Mouse (Mus musculus) midbrain, embryonic 11.5 days (tissue): Measurements from ENCODE around the gene Mak. TPM values are rescaled to one million over a fixed set of nuclear protein-coding genes. Genes with fewer than 3 reads are reported as not detected.
A peak's percentile ranks its signal among the peaks of the same experiment; 100 is the strongest.

Experiments used
- ATAC-seq: fragments of 200-750 bp; cut with Nextera tagmentation; 2 replicates; pipeline ENCODE4 v1.8.0; 2017; ENCODE audit warnings: moderate TSS enrichment, moderate library complexity; ENCODE audit not compliant: low FRiP score
- DNase-seq: peaks from one replicate; pipeline ENCODE4 v3.0.0; 2015; ENCODE audit warnings: low spot score; ENCODE audit errors: missing footprints
- H3K27ac ChIP-seq: fragments of 300-500 bp; sonication (generic); 2 replicates; pipeline ENCODE4 v1.5.1; 2014; ENCODE audit warnings: low read depth, low read length
- H3K27me3 ChIP-seq: fragments of 300-500 bp; sonication (generic); 2 replicates; pipeline ENCODE4 v1.6.1; 2014; ENCODE audit warnings: mild to moderate bottlenecking, low read length, moderate library complexity, mixed read lengths; ENCODE audit not compliant: control insufficient read depth, insufficient read depth
- H3K36me3 ChIP-seq: fragments of 300-500 bp; sonication (generic); 2 replicates; pipeline ENCODE4 v1.6.1; 2014; ENCODE audit warnings: mild to moderate bottlenecking, low read length, moderate library complexity, mixed read lengths; ENCODE audit not compliant: control insufficient read depth, insufficient read depth
- H3K4me1 ChIP-seq: fragments of 300-500 bp; sonication (generic); 2 replicates; pipeline ENCODE4 v1.6.1; 2014; ENCODE audit warnings: low read length; ENCODE audit not compliant: control insufficient read depth, insufficient read depth
- H3K4me2 ChIP-seq: fragments of 300-500 bp; sonication (generic); 2 replicates; pipeline ENCODE4 v1.6.1; 2014; ENCODE audit warnings: mild to moderate bottlenecking, moderate library complexity
- H3K4me3 ChIP-seq: fragments of 300-500 bp; sonication (generic); 2 replicates; pipeline ENCODE4 v1.5.1; 2014; ENCODE audit warnings: low read depth, low read length
- H3K9ac ChIP-seq: fragments of 300-500 bp; sonication (generic); 2 replicates; pipeline ENCODE4 v1.6.1; 2014; ENCODE audit warnings: low read length
- H3K9me3 ChIP-seq: fragments of 300-500 bp; sonication (generic); 2 replicates; pipeline ENCODE4 v1.6.1; 2016; ENCODE audit warnings: low read length; ENCODE audit not compliant: control insufficient read depth
- WGBS: fragments of 180-500 bp; shearing (Covaris S2); extraction: QIAGEN DNeasy Blood & Tissue Kit; methylation state at CpG from one replicate; pipeline ENCODE4 v1.1.7; 2014; 5-methylcytosine and 5-hydroxymethylcytosine counted together
- polyA plus RNA-seq: library from polyadenylated mRNA; unstranded; fragments of >200 nt; fragmentation: Nextera tagmentation; extraction: Ambion mirVana; gene quantifications from 2 replicates; pipeline ENCODE4 v1.2.1, GENCODE M21; 2014

Gene Mak
- 0.61 TPM in 2 replicates for polyA plus RNA-seq

DNA sequence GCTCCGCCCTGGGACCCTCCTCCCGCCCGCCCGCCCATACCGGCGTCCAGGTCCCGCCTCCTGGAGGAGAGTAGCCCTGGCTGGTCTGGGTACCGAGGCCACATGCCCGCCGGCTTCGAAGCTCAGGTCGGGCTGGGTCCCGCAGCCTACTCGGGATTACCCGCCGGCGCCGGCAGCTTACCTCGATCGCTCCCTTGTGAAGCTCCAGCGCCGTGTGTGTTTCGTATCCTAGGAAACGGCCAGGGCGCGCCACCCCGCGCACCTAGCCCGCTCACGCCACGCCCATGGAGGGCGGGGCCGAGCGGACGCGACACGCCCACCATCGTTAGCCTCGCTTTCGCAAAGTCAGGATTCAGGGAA, at the start of gene Mak:
TSS of gene Mak (minus strand) at position 286 of the 360 bp plus-strand sequence.
- Histone ChIP-seq H3K4me2 (peak within 1 kb of the TSS; percentile 66), H3K9ac (no peak within 1 kb of the TSS), H3K4me1 (peaks cover 10% of the 10 kb centered on the region; the same call in 1 of the 2 replicates), H3K4me3 (peak within 1 kb of the TSS; percentile 41), H3K27me3 (peaks cover 10% of the 10 kb centered on the region), H3K9me3 (no peaks in the 10 kb centered on the region), H3K36me3 (no peaks in the 10 kb centered on the region), H3K27ac (no peak within 1 kb of the TSS)
- peak; percentile 91 for ATAC-seq
- DNase-seq = peak; percentile 96
- WGBS = 1% methylated on average over 33 of the region's 40 CpGs

DNA sequence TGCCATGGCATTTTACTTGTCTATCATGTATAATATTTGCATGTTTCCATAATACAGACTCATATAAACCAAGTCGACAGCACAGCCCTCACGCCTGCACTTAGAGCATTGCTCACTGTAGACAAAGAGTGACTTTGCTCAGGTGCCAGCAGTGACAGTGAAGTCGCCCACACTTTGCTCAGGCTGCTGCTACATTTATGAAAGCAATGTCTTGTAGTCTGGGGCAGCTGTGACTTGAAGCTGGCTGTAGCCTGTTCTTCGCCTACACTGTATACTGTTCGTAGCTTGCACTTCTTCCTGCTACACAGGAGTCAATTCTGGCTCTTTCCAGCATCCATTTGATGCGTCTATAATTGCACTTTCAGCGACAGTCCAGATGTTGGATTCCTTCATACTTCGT, 49.6 kb upstream of the Mak start:
- no peak overlapping the region for H3K4me2 ChIP-seq
- WGBS = 94% methylated on average over 8 of the region's 8 CpGs
- no peak overlapping the region for H3K4me3 ChIP-seq
- ATAC-seq (no peak), DNase-seq (no peak)
- no peak overlapping the region for H3K9ac ChIP-seq
- no peaks in the 10 kb centered on the region for H3K4me1 ChIP-seq
- H3K36me3 ChIP-seq = no peaks in the 10 kb centered on the region
- no peaks in the 10 kb centered on the region for H3K27me3 ChIP-seq
- H3K27ac ChIP-seq = no peak overlapping the region
- no peaks in the 10 kb centered on the region for H3K9me3 ChIP-seq

DNA sequence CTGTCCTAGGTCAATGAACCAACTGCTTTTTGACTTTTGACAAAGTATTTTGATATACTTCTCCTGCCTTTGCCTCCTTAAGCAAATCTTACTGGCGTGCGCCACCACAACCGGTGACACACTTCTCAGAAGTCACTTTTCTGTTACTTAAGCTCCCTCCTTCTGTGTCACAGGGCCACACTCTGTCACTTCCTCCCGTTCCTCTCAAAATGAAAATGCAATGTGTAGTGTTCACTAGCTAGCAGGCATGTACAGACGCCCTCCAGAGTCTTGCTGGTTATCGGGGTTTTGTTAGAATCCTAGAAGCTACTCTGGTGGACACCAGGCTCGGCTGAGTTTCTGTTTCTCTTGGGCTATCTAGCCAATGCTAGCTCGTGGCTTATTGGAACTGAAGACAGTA, 48.8 kb upstream of the Mak start:
- DNase-seq (no peak), ATAC-seq (no peak)
- H3K9ac ChIP-seq = no peak overlapping the region
- no peaks in the 10 kb centered on the region for H3K4me1 ChIP-seq
- no peak overlapping the region for H3K4me2 ChIP-seq
- H3K36me3 ChIP-seq = no peaks in the 10 kb centered on the region
- no peaks in the 10 kb centered on the region for H3K9me3 ChIP-seq
- no peak overlapping the region for H3K4me3 ChIP-seq
- WGBS = 88% methylated on average over 8 of the region's 8 CpGs
- H3K27ac ChIP-seq = no peak overlapping the region
- H3K27me3 ChIP-seq = no peaks in the 10 kb centered on the region

DNA sequence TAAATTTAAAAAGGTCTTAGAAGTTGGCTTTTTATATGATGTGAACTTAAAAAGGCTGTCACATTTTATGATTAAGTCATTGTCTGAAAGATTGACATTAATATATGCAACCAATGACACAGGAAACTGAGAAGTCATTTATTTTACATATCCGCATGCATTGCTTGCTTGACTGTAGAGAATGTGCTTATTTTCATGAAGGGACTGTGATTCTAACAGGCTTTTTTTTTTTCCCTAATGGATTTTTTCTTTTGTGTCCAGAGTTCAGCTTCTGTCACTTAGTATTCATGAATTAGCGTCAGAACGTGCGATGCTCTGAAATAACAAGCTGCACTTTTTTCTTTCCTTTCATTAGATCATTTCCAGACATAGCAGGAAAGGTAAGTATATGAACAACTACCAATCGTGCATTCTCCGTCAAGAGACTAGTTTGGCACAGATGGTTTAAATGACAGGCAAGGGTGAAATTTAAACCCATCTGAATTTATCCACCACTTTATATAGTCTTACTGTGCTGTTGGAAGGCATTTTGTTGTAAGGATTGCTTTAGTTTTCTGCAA, 44.2 kb upstream of the Mak start:
- H3K4me1 ChIP-seq = no peaks in the 10 kb centered on the region

DNA sequence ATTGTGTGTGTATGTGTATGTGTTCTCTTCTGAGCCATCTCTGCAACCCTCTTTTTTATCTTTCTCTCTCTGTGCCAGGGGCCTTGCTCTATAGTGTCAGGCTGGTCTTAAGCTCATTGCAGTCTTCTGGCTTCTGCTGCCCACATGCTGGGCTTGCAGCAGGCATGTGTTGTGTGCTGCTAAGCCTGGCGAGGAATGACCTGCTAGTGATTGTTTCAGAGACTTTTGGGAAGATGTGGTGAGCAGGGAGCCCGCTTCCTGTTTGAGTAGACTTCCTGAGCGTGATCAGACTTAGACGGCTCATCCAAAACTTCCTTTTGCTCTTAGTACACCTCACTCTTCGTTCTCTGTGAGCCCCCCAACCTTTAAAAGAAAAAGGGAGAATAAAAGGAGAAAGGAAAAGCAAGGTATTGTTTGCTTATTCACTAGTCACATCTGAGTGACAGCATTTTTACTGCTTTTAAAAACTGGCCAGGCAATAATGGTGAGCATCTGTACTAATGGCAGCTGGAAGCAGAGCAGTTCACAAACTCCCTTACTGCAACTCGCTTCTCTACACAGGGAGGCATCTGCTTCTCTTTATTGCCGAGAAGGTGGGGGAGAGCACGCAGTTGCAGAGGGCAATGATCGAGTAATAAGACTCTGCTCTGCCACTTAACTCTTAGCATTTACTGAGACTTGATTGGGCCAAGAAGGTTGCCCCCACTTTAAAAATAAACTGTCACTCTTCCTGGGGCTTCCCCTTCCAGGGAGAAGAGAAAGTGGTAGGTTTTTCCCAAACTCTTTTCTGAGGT, 39.8 kb upstream of the Mak start:
- Histone ChIP-seq H3K4me3 (no peak overlapping the region), H3K27ac (no peak overlapping the region), H3K4me1 (no peaks in the 10 kb centered on the region), H3K27me3 (no peaks in the 10 kb centered on the region), H3K9me3 (no peaks in the 10 kb centered on the region), H3K36me3 (no peaks in the 10 kb centered on the region), H3K4me2 (no peak overlapping the region), H3K9ac (no peak overlapping the region)
- ATAC-seq (no peak), DNase-seq (no peak)
- WGBS = 54% methylated on average over 9 of the region's 9 CpGs

More for the DNA sequence above, 44.2 kb upstream of the Mak start:
- no peak overlapping the region for H3K4me3 ChIP-seq
- no peak for ATAC-seq
- no peak overlapping the region for H3K27ac ChIP-seq
- DNase-seq = no peak
- no peaks in the 10 kb centered on the region for H3K36me3 ChIP-seq
- H3K27me3 ChIP-seq = no peaks in the 10 kb centered on the region
- no peak overlapping the region for H3K4me2 ChIP-seq
- no peaks in the 10 kb centered on the region for H3K9me3 ChIP-seq
- WGBS = 89% methylated on average over 6 of the region's 6 CpGs
- H3K9ac ChIP-seq = no peak overlapping the region

DNA sequence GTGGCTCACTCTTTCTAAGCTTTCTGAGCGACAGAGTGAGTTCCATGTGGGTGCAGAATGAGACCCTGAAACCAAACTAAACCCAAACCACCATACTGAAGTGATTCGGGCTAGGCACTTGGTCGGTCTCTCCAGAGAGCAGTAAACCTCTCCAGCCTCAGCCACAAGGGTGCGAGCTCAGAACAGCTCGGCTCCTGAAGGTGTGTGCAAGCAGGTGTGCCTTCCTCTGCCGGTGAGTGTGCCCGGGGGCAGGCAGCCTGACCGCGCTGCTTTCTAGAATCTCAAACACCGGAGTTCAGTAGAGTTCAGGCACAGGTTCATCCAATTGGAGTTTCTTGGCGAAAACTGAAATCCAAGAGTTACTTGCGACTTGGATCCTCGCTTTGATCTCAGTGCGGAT, 34.4 kb upstream of the Mak start, which contains the start of gene Sycp2l:
TSS of gene Sycp2l (plus strand) at position 368 of the 400 bp plus-strand sequence.
- Histone ChIP-seq H3K9me3 (no peaks in the 10 kb centered on the region), H3K27me3 (no peaks in the 10 kb centered on the region), H3K36me3 (no peaks in the 10 kb centered on the region), H3K9ac (no peak within 1 kb of the TSS), H3K27ac (no peak within 1 kb of the TSS), H3K4me2 (peak within 1 kb of the TSS; percentile 30), H3K4me1 (no peaks in the 10 kb centered on the region), H3K4me3 (no peak within 1 kb of the TSS; the same call in 1 of the 2 replicates)
- 31% methylated on average over 14 of the region's 14 CpGs for WGBS
- ATAC-seq (no peak), DNase-seq (no peak)

DNA sequence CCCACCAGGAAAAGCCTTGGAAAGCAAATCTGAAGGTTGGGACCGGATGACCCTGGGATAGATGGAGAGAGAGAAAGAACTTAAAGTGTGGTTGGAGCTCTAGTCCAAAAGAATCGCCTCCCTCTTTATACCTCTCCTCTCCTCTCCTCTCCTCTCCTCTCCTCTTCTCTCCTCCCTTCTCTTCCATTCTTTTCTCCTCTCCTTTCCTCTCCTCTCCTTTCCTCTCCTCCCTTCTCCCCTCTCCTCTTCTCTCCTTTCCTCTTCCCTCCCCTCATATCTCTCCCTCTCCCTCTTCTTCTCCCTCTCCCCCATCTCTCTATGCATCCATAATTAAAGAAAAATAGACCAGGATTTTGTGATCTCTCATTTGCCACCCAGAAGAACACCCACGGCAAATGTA, 31.4 kb upstream of the Mak start, which contains the start of gene Gcm2:
TSS of gene Gcm2 (minus strand) at position 101 of the 400 bp plus-strand sequence.
- H3K9ac ChIP-seq = no peak within 1 kb of the TSS
- H3K4me3 ChIP-seq = no peak within 1 kb of the TSS
- no peak for DNase-seq
- no peak within 1 kb of the TSS for H3K4me2 ChIP-seq
- no peaks in the 10 kb centered on the region for H3K9me3 ChIP-seq
- no peaks in the 10 kb centered on the region for H3K36me3 ChIP-seq
- ATAC-seq = no peak
- no peak within 1 kb of the TSS for H3K27ac ChIP-seq
- 69% methylated on average over 3 of the region's 3 CpGs for WGBS
- H3K4me1 ChIP-seq = no peaks in the 10 kb centered on the region
- no peaks in the 10 kb centered on the region for H3K27me3 ChIP-seq

DNA sequence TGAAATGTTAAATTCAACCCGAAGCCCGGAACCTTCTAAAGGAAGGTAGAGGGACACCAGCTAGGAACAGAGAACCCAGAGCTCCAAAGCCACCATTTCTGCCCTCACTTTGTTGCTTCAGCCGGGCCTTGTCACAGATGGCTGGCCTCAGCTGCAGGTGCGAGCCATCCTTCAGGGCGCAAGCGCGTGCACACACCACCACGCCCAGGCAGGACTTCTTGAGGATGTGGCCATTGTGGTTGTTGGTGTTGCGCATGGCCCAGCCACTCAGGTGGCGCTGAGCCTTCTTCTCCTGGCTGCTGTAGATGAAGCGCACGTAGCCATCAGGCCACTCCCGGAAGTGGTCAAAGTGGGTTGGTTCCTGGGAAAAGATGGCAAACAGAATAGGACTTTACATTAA, 26.0 kb upstream of the Mak start:
- Histone ChIP-seq H3K27me3 (no peaks in the 10 kb centered on the region), H3K9me3 (no peaks in the 10 kb centered on the region), H3K4me1 (no peaks in the 10 kb centered on the region; the same call in 1 of the 2 replicates), H3K4me3 (no peak overlapping the region), H3K27ac (no peak overlapping the region), H3K36me3 (no peaks in the 10 kb centered on the region), H3K9ac (no peak overlapping the region), H3K4me2 (no peak overlapping the region)
- ATAC-seq (no peak), DNase-seq (no peak)
- 92% methylated on average over 13 of the region's 13 CpGs for WGBS

DNA sequence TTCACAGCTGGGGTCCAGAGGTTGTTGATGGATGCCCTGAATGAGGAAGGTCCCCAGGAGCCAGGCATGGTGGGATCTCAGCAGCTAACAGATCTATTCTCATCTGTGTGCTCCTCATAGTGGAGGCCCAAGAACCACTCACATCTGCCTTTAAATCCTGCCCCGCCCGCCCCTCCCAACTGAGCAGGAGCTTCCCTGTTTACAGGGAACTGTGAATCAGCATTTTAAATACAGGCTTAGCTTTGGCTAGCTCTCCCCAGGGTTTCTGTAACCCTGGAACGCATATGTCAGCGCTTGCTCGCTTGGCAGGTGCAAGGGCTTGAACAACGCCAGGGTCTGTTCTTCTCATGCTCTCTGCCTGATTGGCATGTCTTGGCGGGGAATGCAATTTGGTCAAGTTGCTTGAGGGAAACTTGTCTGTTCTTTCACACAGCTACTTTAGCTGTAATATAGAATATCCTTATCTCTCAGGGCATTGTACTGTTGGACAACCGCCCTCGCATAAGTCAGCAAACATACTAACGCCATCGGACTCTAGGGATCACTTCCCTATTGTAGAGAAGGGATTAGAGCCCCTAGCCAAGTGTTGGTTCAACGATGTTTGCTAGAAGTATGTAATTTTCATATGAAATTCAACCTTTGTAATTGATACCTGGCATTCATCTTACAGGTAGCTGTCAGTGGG, 24.5 kb upstream of the Mak start:
- no peak for DNase-seq
- Histone ChIP-seq H3K27me3 (no peaks in the 10 kb centered on the region), H3K4me3 (no peak overlapping the region), H3K27ac (no peak overlapping the region), H3K4me2 (no peak overlapping the region), H3K9ac (no peak overlapping the region), H3K36me3 (no peaks in the 10 kb centered on the region), H3K4me1 (no peaks in the 10 kb centered on the region; the same call in 1 of the 2 replicates), H3K9me3 (no peaks in the 10 kb centered on the region)
- 72% methylated on average over 12 of the region's 12 CpGs for WGBS
- no peak for ATAC-seq
